Mouse (Mus musculus): Measurements from ENCODE around the gene Rela. TPM values are rescaled to one million over a fixed set of nuclear protein-coding genes. Genes with fewer than 3 reads are reported as not detected.

Gene Rela
- 10 to 100 TPM; 12.4 to 14.9 TPM for total RNA-seq (2021)
- long read RNA-seq, experiment 1, partial matches to known transcripts, result 1 of 7 reads
- long read RNA-seq, experiment 1, other reads (novel, unspliced or antisense), result 2 of 7 reads
- long read RNA-seq, experiment 2, partial matches to known transcripts, result 9 of 12 reads
- long read RNA-seq, experiment 2, other reads (novel, unspliced or antisense), result 0 of 12 reads

DNA sequence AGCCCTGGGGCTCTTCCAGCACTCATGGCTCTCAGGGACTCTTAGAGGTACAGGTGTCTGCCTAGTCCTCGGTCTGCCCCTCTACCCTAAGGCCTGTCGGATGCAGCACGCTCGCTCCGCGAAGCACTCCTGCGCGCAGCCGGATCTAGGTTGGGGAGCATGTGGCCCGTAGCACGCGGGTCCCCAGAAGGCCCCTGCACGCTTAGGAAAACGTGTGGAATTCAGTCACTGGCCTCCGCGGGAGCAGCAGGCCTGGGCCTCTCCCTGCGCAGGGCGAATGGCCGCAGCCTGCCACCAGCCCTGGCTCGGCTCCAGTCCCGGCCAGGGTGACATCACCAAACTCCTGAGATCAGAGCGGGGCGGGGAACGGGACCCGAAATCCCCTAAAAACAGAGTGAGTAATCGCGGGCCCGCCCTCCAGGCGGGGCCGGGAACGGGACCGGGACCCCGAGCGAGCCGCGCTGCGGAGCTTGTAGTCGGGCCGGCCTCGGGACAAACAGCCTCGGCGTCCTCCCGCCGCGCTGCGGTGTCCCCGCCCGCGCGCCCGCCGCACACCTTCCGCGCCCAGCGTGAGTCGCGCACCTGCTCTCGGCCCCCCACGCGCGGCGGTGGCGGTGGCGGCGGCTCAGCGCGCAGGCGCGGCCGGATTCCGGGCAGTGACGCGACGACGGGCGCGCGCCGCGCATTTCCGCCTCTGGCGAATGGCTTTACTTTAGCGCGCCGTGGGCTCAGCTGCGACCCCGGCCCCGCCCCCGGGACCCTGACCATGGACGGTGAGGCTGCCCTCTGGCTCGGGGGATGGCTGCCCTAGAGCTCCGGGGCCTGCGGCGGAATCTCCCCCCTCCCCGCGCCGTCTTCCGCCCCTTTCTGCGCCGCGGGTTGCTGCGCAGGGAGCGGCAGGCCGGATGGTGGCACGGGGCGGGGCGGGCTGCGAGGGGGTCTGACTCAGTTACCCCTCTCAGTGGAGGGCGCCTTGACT lies at the start of gene Rela:
Gene Rela, plus strand, starts transcription at position 415 of the 979 bp plus-strand sequence.
- peak; percentile 89 to 93 for DNase-seq
- intact Hi-C loops (cut with DNase I), result no loop called here

DNA sequence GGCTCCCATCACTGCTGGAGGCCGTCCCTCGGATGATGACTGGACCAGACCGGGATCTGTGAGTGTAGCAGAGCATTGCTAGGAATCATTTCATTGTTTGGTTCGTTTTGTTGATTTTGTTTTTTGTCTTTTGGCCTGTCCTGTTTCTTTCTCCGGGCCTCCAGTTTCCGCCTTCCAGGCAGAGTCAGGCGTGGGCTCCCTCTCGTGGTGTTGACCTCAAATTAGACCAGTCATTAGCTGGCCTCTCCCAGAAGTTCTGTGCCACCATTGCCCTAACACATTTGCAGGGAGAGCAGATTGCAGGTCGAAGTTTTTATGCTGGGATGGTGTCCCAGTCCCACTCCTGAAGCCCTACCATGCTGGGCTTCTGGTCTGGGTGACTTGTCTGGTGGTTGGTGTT lies 48.1 kb upstream of the Rela start:
- DNase-seq, result no peak

GRCm38 (mm10) chr19:5591888-5592287 lies 45.4 kb upstream of the Rela start:
- DNase-seq, result no peak
- intact Hi-C loops (cut with DNase I), result no loop called here

More for the DNA sequence above, 48.1 kb upstream of the Rela start:
- intact Hi-C loops (cut with DNase I), result no loop called here

DNA sequence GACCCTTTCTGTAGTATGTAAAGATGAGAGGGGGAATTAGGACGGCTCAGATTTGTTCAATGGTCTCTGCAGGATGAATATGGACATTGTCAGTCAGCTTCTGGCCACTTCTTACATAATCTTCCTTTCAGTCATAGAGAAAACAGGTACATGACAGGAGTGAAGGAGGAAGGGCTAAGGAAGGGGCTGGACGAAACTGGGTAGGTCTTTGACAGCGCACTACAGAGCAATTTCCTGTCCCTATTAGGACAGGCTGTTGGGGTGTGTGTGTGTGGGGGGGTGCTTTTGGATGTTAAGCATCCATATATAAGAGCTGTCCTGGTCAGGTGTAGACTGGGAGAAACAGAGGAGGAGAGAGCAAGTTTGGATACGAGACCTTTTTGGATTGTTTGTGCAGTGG lies 38.1 kb upstream of the Rela start:
- intact Hi-C loops (cut with DNase I), result no loop called here
- no peak for DNase-seq

DNA sequence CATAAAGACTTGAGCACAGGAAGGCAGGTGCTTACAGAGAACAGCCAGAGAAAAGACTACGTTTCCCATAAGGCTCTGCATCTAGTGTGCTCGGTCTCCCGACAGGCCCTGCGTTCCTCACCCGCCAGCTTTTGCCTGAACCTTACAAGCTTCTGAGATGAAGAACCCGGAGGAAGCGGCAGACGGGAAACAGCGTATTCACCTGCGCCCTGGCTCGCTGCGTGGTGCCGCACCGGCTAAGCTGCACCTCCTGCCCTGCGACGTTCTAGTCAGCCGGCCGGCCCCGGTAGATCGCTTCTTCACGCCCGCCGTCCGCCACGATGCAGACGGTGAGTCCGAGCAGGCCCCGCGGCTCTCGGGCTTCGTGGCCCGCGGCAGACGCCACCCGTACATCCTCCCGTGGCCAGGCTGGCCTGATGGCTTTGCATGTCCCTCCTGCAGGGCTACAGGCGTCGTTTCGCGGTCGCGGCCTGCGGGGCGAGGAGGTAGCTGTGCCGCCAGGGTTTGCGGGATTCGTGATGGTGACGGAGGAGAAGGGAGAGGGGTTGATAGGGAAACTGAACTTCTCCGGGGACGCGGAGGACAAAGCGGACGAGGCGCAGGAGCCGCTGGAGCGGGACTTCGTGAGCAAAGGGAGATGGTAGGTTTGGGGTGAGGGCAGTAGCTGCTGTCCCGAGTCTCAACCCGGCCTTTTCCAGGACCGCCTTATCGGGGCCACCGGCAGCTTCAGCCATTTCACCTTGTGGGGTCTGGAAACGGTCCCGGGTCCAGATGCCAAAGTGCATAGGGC lies 35.3 kb upstream of the Rela start, which contains the start of gene Rnaseh2c:
Gene Rnaseh2c, plus strand, starts transcription at position 122 of the 790 bp plus-strand sequence.
- intact Hi-C loops (cut with DNase I), result no loop called here
- DNase-seq, result peak; percentile 42 to 46

DNA sequence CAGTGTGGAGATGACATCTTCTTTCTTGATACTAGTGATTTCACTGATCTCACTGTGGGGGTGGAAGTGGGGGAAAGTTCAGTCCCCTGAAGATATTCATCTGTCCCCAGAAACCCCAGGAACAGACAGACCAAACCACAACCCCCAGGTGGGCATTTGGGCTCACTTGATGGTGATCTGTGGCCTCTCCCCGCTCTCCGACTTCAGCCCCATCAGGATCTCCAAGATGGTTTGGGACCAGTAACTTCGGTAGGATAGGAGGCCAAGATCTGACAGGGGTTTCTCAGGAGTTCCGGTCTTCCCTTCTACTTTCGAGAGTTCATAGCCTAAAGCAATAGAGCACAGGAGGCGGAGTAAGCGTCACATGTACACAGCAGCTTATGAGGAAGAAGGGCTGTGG lies 33.6 kb upstream of the Rela start:
- intact Hi-C loops (cut with DNase I), result no loop called here
- no peak for DNase-seq

- intact Hi-C loops (cut with DNase I), result no loop called here
- DNase-seq, result no peak
Measured at GRCm38 (mm10) chr19:5605126-5605525, 32.2 kb upstream of the Rela start.

- intact Hi-C loops (cut with DNase I), result no loop called here
- DNase-seq, result no peak
Measured at GRCm38 (mm10) chr19:5606196-5606595, 31.1 kb upstream of the Rela start.

DNA sequence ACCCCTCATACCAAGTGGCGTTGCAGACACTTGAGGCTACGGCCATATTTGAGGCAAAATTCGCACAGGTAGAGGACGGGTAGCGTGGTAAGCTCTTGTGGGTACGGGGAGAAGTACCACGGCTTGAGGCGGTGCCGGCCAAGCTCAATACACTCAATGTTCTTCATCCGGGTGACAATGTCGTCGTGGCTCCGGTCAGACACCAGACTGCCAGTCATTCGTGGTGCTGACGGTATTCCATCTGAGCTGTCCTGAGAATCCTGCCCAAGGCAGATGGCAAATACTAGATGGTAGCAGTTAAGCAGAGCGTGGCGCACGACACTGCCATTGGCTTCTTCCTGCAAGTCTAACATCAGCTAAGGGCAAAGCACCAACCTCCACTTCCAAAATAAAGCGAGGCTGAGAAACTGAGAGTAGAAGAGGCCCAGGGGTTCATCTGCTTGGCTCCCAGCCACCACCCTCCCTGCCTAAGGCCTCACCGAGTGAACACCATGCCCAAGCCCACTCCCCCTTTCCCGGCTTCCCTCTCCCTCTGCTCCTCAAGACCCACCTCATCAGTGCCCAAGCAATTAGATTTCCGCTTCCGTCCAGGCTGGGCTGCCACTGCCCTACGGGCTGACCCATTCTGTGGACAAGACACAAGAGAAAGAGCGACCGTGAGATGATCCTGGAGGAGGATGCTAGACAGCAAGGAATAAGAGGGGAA lies 29.4 kb upstream of the Rela start:
- intact Hi-C loops (cut with DNase I), result no loop called here
- no peak for DNase-seq

- intact Hi-C loops (cut with DNase I), result no loop called here
- DNase-seq, result no peak
Measured at GRCm38 (mm10) chr19:5608707-5609106, 28.6 kb upstream of the Rela start.

DNA sequence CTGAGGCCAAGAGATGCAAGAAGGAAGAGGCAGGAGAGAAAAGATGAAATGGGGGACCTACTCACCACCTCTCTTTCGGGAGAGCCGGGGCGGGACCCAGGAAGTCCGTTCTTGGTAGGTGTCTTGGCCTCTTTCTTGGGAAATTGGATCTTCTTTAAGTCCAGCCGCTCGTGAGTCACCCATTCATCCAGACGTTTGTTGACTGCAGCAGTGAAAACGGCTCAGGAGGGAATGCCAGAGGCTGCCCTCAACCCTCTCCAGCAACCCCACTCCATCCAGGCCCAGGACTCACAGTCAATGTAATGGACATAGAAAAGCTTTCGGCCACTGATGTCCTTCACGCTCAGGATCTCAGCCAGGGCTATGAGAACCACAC lies 28.1 kb upstream of the Rela start:
- intact Hi-C loops (cut with DNase I), result no loop called here

DNA sequence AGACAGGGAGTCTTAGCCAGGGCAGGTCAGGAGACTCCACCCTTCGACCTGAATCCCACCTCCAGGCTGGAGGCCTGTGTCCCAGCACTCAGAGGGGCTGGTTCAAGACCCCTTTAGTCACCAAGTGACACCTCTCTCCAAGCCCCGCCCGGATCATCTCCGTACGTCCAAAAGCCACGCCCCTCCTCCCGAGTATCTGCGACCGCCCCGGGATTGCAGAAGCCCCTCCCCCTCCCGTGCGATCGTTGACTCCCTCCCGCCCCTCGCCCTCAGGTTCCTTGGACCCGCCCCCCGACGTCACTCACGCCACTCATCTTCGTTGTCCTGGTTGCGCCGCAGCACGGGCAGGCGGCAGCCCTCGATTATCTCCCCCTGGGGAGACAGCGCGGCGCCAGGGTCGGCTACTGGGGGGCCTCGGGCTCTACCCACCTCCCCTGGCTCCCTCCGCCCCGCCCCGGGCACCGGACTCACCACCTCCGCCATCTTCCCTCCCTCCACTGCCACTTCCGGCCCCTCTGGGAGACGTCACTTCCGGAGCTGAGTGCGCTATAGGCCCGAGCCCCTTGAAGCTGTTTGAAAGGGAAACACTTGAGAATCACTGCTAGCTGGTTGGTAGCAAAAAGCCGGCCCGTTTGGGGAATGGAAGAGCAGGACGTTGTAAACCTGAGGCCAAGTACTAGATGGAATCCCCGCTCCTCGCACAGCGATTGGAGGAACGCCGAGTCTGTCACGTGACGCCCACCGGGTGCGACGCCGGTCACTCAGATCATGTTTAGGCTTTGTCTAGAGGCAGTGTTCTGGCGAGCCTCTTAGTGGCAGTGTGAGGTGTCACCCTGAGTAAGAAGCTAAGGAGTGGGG lies 27.5 kb upstream of the Rela start, which contains the start of gene Kat5:
Gene Kat5, minus strand, starts transcription at position 691 of the 858 bp plus-strand sequence.
- intact Hi-C loops (cut with DNase I), result no loop called here
- peak; percentile 85 to 97 for DNase-seq

More for the DNA sequence above, 28.1 kb upstream of the Rela start:
- no peak for DNase-seq

GRCm38 (mm10) chr19:5611973-5612372 lies 25.3 kb upstream of the Rela start:
- intact Hi-C loops (cut with DNase I), result no loop called here

DNA sequence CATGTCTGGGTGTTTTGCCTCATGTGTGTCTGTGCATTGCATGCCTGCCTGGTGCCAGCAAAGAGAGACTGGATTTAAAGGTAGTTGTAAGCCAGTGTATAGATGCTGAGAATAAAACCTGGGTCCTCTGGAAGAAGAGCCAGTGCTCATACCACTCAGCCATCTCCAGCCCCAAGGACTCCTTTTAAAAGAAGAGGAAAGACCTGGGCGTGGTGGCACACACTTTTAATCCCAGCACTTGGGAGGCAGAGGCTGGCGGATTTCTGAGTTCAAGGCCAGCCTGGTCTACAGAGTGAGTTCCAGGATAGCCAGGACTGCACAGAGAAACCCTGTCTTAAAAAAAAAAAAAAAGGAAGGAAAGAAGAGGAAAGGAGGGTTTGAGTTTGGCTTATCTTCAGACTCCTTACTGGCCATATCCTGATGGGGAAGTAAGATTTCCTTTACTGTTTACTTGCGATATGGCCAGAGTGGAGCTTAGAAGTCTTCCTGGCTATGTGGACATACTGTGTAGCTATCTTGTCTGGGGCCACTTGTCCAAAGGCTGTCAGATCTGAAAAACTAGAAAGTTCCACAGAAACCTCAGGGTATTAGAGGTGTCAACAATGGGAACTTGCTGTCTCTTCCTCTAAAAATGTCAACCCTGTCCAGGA lies 24.4 kb upstream of the Rela start:
- no peak for DNase-seq
- intact Hi-C loops (cut with DNase I), result no loop called here

More at GRCm38 (mm10) chr19:5611973-5612372, 25.3 kb upstream of the Rela start:
- DNase-seq, result no peak

- DNase-seq, result no peak
- intact Hi-C loops (cut with DNase I), result no loop called here
Measured at GRCm38 (mm10) chr19:5614953-5615352, 22.3 kb upstream of the Rela start.

GRCm38 (mm10) chr19:5620007-5620406 lies 17.3 kb upstream of the Rela start:
- intact Hi-C loops (cut with DNase I), result no loop called here
- DNase-seq, result no peak

DNA sequence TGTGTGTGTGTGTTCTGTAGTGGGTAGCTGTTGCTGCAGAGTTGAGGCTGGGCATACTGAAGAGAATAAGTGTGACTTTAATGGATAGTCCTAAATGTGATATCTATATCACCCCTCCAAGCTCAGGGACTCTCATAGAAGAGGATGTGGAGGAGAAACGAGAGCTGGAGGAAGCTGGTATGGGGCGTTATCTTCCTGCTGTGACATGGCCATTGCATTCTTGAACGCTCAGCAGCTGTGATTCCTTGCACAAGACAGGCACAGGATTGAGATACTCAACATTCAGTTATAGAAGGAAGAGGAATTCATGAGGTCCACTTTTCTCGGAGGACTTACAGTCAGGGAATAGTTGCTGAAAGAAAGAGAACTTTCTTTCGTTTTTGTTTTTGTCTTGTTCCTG lies 15.4 kb upstream of the Rela start:
- intact Hi-C loops (cut with DNase I), result no loop called here
- DNase-seq, result no peak

DNA sequence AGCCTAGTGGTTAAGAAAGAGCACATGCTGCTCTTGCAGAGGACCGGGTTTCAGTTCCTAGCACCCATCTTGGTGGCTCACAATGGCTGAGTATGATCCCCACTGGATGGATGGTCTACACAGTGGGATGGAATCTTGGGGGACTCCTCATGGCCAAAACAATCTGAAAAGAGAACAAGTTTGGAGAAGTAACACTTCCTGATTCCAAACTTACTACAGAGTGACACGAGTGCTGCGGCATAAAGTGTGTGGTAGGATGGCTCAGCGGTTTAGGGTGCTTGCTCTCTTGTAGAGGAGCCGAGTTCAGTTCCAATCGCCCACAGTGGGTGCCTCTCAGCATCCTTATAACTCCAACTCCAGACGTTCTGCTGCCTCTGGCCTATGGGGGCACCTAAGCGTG lies 12.0 kb upstream of the Rela start:
- intact Hi-C loops (cut with DNase I), result no loop called here
- DNase-seq, result no peak

- intact Hi-C loops (cut with DNase I), result no loop called here
- DNase-seq, result no peak
Measured at GRCm38 (mm10) chr19:5629907-5630306, 7.4 kb upstream of the Rela start.
